Mouse (Mus musculus): ENCODE data around the gene Rpl10. TPM values are rescaled to one million over a fixed set of nuclear protein-coding genes. Genes with fewer than 3 reads are reported as not detected.
A peak's percentile ranks its signal among the peaks of the same experiment; 100 is the strongest.

Rpl10 gene
- total RNA-seq, 1 experiment from 2014 or later = 1,106 TPM

GRCm38 (mm10) chrX:74270902-74271551 is 415 bp downstream of the Rpl10 start:
- ATAC-seq (replicated peaks in 1 of 2; ENCODE audit: insufficient read depth in 1 of 2, low FRiP score in 2 of 2, low TSS enrichment in 1 of 2, low read depth in 1 of 2, poor library complexity in 2 of 2, severe bottlenecking in 2 of 2) = peak in 1 of 2 experiments; percentile 1; a peak in 2 of 4 replicates

GRCm38 (mm10) chrX:74273422-74274322 is 3.1 kb downstream of the Rpl10 start:
- ATAC-seq (replicated peaks in 1 of 2; ENCODE audit: insufficient read depth in 1 of 2, low FRiP score in 2 of 2, low TSS enrichment in 1 of 2, low read depth in 1 of 2, poor library complexity in 2 of 2, severe bottlenecking in 2 of 2) = peak; percentile 20; a peak in 1 of 4 replicates

- no peak for ATAC-seq (replicated peaks in 1 of 2; ENCODE audit: insufficient read depth in 1 of 2, low FRiP score in 2 of 2, low TSS enrichment in 1 of 2, low read depth in 1 of 2, poor library complexity in 2 of 2, severe bottlenecking in 2 of 2)
Observed at GRCm38 (mm10) chrX:74277916-74278315, 7.3 kb downstream of the Rpl10 start.

GRCm38 (mm10) chrX:74281041-74281731 is 10.6 kb downstream of the Rpl10 start:
- no peak for ATAC-seq (replicated peaks in 1 of 2; ENCODE audit: insufficient read depth in 1 of 2, low FRiP score in 2 of 2, low TSS enrichment in 1 of 2, low read depth in 1 of 2, poor library complexity in 2 of 2, severe bottlenecking in 2 of 2)

GRCm38 (mm10) chrX:74281732-74282394 is 11.3 kb downstream of the Rpl10 start, which contains the start of the genes Taz and Dnase1l1:
TSS of gene Taz (plus strand) at chrX:74281912.
TSS of gene Dnase1l1 (minus strand) at chrX:74282337.
- peak; percentile 90 to 91 for ATAC-seq (replicated peaks in 1 of 2; ENCODE audit: insufficient read depth in 1 of 2, low FRiP score in 2 of 2, low TSS enrichment in 1 of 2, low read depth in 1 of 2, poor library complexity in 2 of 2, severe bottlenecking in 2 of 2)

- peak; percentile 76 to 89 for ATAC-seq (replicated peaks in 1 of 2; ENCODE audit: insufficient read depth in 1 of 2, low FRiP score in 2 of 2, low TSS enrichment in 1 of 2, low read depth in 1 of 2, poor library complexity in 2 of 2, severe bottlenecking in 2 of 2)
Observed at GRCm38 (mm10) chrX:74282395-74283091, 11.9 kb downstream of the Rpl10 start.

GRCm38 (mm10) chrX:74283092-74283437 is 12.5 kb downstream of the Rpl10 start:
- ATAC-seq (replicated peaks in 1 of 2; ENCODE audit: insufficient read depth in 1 of 2, low FRiP score in 2 of 2, low TSS enrichment in 1 of 2, low read depth in 1 of 2, poor library complexity in 2 of 2, severe bottlenecking in 2 of 2) = no peak

- no peak for ATAC-seq (replicated peaks in 1 of 2; ENCODE audit: insufficient read depth in 1 of 2, low FRiP score in 2 of 2, low TSS enrichment in 1 of 2, low read depth in 1 of 2, poor library complexity in 2 of 2, severe bottlenecking in 2 of 2)
Observed at GRCm38 (mm10) chrX:74293431-74293830, 22.8 kb downstream of the Rpl10 start.

GRCm38 (mm10) chrX:74296538-74297448 is 26.2 kb downstream of the Rpl10 start, which contains the start of gene Atp6ap1:
TSS of gene Atp6ap1 (plus strand) at chrX:74297097.
- peak; percentile 99 to 100 for ATAC-seq (replicated peaks in 1 of 2; ENCODE audit: insufficient read depth in 1 of 2, low FRiP score in 2 of 2, low TSS enrichment in 1 of 2, low read depth in 1 of 2, poor library complexity in 2 of 2, severe bottlenecking in 2 of 2)

GRCm38 (mm10) chrX:74298348-74298747 is 27.7 kb downstream of the Rpl10 start:
- ATAC-seq (replicated peaks in 1 of 2; ENCODE audit: insufficient read depth in 1 of 2, low FRiP score in 2 of 2, low TSS enrichment in 1 of 2, low read depth in 1 of 2, poor library complexity in 2 of 2, severe bottlenecking in 2 of 2) = no peak

GRCm38 (mm10) chrX:74299721-74300120 is 29.1 kb downstream of the Rpl10 start:
- peak in 1 of 2 experiments; percentile 9; a peak in 1 of 4 replicates for ATAC-seq (replicated peaks in 1 of 2; ENCODE audit: insufficient read depth in 1 of 2, low FRiP score in 2 of 2, low TSS enrichment in 1 of 2, low read depth in 1 of 2, poor library complexity in 2 of 2, severe bottlenecking in 2 of 2)

GRCm38 (mm10) chrX:74304867-74305700 is 34.5 kb downstream of the Rpl10 start, which contains the start of gene Gdi1:
TSS of gene Gdi1 (plus strand) at chrX:74304998.
- ATAC-seq (replicated peaks in 1 of 2; ENCODE audit: insufficient read depth in 1 of 2, low FRiP score in 2 of 2, low TSS enrichment in 1 of 2, low read depth in 1 of 2, poor library complexity in 2 of 2, severe bottlenecking in 2 of 2) = peak; percentile 80 to 94

- peak; percentile 96 to 99 for ATAC-seq (replicated peaks in 1 of 2; ENCODE audit: insufficient read depth in 1 of 2, low FRiP score in 2 of 2, low TSS enrichment in 1 of 2, low read depth in 1 of 2, poor library complexity in 2 of 2, severe bottlenecking in 2 of 2)
Observed at GRCm38 (mm10) chrX:74312540-74313464, 42.2 kb downstream of the Rpl10 start, which contains the start of gene Fam50a. TSS of gene Fam50a (plus strand) at chrX:74313033.

All from hematopoietic stem cell, adult 5-6 weeks (primary cell).